Mouse (Mus musculus) kidney, adult 2 months (tissue): ENCODE data around the gene Gm17555.

Source experiments
- CTCF ChIP-seq: fragments of 200-500 bp; conservative IDR thresholded peaks from 2 replicates; pipeline ENCODE4 v1.5.1; 2011; ENCODE audit warnings: low read depth, mild to moderate bottlenecking, control low read depth, low read length, moderate library complexity, mixed read lengths; ENCODE audit not compliant: insufficient read depth, insufficient read length
- POLR2A ChIP-seq: fragments of 200-500 bp; IDR thresholded peaks from one replicate; pipeline ENCODE4 v1.6.1; 2011; ENCODE audit warnings: low read depth, low read length, control low read depth

- TF ChIP-seq CTCF (no peak), POLR2A (no peak)
Observed at GRCm38 (mm10) chr2:126248536-126248935, 33.6 kb downstream of the Gm17555 start.
